Mouse (Mus musculus) embryo, embryonic 10 days (tissue): ENCODE data around the gene Il21.

Source experiments
- DNase-seq: peaks from one replicate; pipeline ENCODE4 v3.0.0-alpha.2; 2015; ENCODE audit warnings: low spot score

The Il21 gene

GRCm38 (mm10) chr3:37232586-37233222, at the start of gene Il21:
TSS of gene Il21 (minus strand) at chr3:37232636.
- no peak for DNase-seq

GRCm38 (mm10) chr3:37280871-37281270, 48.4 kb upstream of the Il21 start:
- DNase-seq = no peak

- no peak for DNase-seq
Observed at GRCm38 (mm10) chr3:37280221-37280620, 47.8 kb upstream of the Il21 start.

GRCm38 (mm10) chr3:37274661-37275060, 42.2 kb upstream of the Il21 start:
- DNase-seq = no peak

GRCm38 (mm10) chr3:37273092-37273491, 40.7 kb upstream of the Il21 start:
- no peak for DNase-seq

GRCm38 (mm10) chr3:37271209-37271608, 38.8 kb upstream of the Il21 start:
- peak; percentile 71 for DNase-seq

- DNase-seq = no peak
Observed at GRCm38 (mm10) chr3:37269926-37270325, 37.5 kb upstream of the Il21 start.

- no peak for DNase-seq
Observed at GRCm38 (mm10) chr3:37268338-37268737, 35.9 kb upstream of the Il21 start.

GRCm38 (mm10) chr3:37259331-37259999, 27.0 kb upstream of the Il21 start:
- no peak for DNase-seq

- DNase-seq = no peak
Observed at GRCm38 (mm10) chr3:37257776-37258175, 25.3 kb upstream of the Il21 start.

- no peak for DNase-seq
Observed at GRCm38 (mm10) chr3:37250967-37251366, 18.5 kb upstream of the Il21 start.

GRCm38 (mm10) chr3:37235025-37235424, 2.6 kb upstream of the Il21 start:
- DNase-seq = no peak

- no peak for DNase-seq
Observed at GRCm38 (mm10) chr3:37231153-37231552, 1.3 kb downstream of the Il21 start.

- DNase-seq = no peak
Observed at GRCm38 (mm10) chr3:37229082-37229829, 3.2 kb downstream of the Il21 start.

GRCm38 (mm10) chr3:37225124-37225523, 7.3 kb downstream of the Il21 start:
- DNase-seq = no peak

GRCm38 (mm10) chr3:37219071-37219470, 13.4 kb downstream of the Il21 start:
- peak; percentile 54 for DNase-seq

- DNase-seq = no peak
Observed at GRCm38 (mm10) chr3:37205226-37205800, 27.1 kb downstream of the Il21 start.

GRCm38 (mm10) chr3:37204556-37204955, 27.9 kb downstream of the Il21 start:
- DNase-seq = peak; percentile 71

- DNase-seq = peak; percentile 91
Observed at GRCm38 (mm10) chr3:37203984-37204428, 28.4 kb downstream of the Il21 start.

GRCm38 (mm10) chr3:37202856-37203255, 29.6 kb downstream of the Il21 start:
- DNase-seq = no peak

- peak; percentile 42 for DNase-seq
Observed at GRCm38 (mm10) chr3:37201122-37201916, 31.1 kb downstream of the Il21 start.

- no peak for DNase-seq
Observed at GRCm38 (mm10) chr3:37198302-37198701, 34.1 kb downstream of the Il21 start.
